Mouse (Mus musculus) CD4-positive, CD25-positive, alpha-beta regulatory T cell (primary cell): ENCODE results near the gene Ngp. TPM values are rescaled to one million over a fixed set of nuclear protein-coding genes. Genes with fewer than 3 reads are reported as not detected.

ENCODE experiments used
- polyA plus RNA-seq: library from polyadenylated mRNA; unstranded; fragments of 100-300 nt; shearing (Covaris generic); gene quantifications from one replicate; pipeline ENCODE4 v1.2.1, GENCODE M21; 2017

Ngp gene
- polyA plus RNA-seq: not detected

GRCm38 (mm10) chr9:110419511-110420112 is at the start of gene Ngp:
TSS of gene Ngp (plus strand) at chr9:110419747.

GRCm38 (mm10) chr9:110408099-110408773 is 11.3 kb upstream of the Ngp start, which contains the start of gene Ptpn23:
TSS of gene Ptpn23 (minus strand) at chr9:110408213.

Other genes starting within 250 kb of the Ngp start
- gene Cspg5, start 176.0 kb upstream of the Ngp start, polyA plus RNA-seq: 0.07 TPM
- gene Elp6, start 114.6 kb upstream of the Ngp start, polyA plus RNA-seq: 15.3 TPM
- gene Scap, start 86.5 kb upstream of the Ngp start, polyA plus RNA-seq: 71.0 TPM
- gene Ptpn23, start 11.5 kb upstream of the Ngp start, polyA plus RNA-seq: 5.7 TPM
- gene Klhl18, start 56.9 kb downstream of the Ngp start, polyA plus RNA-seq: 9.2 TPM
- 0.74 TPM for gene Kif9, start 57.2 kb downstream of the Ngp start, polyA plus RNA-seq
- 37.0 TPM for gene Setd2, start 112.8 kb downstream of the Ngp start, polyA plus RNA-seq
- 1.9 TPM for gene Nradd, start 204.7 kb downstream of the Ngp start, polyA plus RNA-seq
- gene Nbeal2, start 234.4 kb downstream of the Ngp start, polyA plus RNA-seq: 48.9 TPM
- 271 TPM for gene Ccdc12, start 236.8 kb downstream of the Ngp start, polyA plus RNA-seq